Mouse (Mus musculus): ENCODE data around the gene Phtf2.
"Not testable (repeated sequence)": the region's sequence is repeated elsewhere in the genome, so short reads cannot be mapped to it uniquely, and the experiment has no call there.

Gene Phtf2

DNA sequence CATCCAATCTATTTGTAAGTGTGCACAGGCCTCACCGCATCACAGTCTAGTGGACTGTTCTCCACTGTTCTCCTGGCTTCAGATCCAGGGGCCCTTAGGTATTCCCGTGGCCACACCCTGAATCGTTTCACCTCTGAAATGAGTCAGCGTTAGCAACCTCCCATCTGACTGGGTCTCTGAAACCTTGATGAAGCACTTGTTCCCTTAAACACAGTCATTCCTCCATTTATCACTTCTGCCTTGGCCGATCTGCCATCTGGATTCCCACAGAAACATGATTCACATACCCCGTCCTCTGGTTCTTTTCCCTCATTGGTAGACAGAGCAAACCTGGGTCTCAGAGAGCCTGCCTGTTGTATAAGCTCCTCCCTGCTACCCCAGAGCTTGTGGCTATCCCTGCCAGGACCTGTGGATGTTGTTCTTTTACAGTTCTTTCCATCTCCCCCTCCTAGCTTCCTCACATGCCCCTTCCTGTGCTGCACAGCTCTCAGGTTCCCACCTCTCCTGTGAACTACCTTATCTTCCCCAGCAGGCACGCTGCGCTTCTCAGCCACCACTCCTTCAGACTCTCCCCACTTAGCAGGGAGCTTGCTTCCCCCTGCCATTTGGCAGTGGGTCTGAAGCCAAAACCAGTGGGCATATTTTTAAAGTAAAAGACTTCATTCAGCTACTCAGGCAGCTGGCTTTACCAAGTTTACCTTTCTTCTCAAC lies 103.5 kb downstream of the Phtf2 start:
- DNase-seq (ENCODE audit: low read depth, low spot score): peak; percentile 45

DNA sequence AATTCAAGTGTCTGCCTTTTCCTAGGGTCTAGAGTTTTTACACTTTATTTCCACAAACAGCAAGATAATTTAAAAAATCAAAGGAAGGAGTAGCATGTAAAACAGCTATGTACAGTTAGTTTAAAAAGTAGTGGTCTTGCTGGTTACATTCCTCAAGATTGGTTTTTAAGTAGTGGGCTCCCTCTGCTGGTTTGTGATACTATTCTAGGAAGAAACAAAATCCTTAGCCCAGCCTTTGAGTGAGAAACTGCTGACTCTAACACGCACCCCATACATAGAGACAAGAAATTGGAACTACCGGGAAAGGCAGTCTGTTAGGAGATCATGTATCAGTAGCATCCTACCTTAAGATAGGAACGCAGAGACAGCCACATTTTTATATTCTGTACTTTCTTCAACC lies 108.6 kb downstream of the Phtf2 start:
- DNase-seq (ENCODE audit: low read depth, low spot score): peak; percentile 60

GRCm38 (mm10) chr5:20765365-20765920 lies 116.5 kb downstream of the Phtf2 start:
- DNase-seq (ENCODE audit: low read depth, low spot score): no peak

DNA sequence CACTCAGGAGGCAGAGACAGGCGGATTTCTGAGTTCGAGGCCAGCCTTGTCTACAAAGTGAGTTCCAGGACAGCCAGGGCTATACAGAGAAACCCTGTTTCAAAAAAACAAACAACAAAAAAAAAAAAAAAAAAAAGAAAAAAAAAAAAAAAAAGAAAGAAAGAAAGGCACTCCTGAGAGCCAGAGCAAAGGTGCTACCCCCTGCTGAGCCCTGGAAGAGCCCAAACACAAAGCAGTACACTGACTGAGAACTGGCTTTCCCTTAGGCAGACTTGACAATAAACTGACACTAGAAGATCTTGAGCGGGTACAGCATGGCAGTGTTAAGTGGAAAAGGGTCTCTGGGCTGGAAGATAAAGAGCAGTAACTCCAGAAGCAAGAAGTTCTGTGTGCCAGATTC lies 119.5 kb downstream of the Phtf2 start:
- not testable (repeated sequence) for DNase-seq (ENCODE audit: low read depth, low spot score)

DNA sequence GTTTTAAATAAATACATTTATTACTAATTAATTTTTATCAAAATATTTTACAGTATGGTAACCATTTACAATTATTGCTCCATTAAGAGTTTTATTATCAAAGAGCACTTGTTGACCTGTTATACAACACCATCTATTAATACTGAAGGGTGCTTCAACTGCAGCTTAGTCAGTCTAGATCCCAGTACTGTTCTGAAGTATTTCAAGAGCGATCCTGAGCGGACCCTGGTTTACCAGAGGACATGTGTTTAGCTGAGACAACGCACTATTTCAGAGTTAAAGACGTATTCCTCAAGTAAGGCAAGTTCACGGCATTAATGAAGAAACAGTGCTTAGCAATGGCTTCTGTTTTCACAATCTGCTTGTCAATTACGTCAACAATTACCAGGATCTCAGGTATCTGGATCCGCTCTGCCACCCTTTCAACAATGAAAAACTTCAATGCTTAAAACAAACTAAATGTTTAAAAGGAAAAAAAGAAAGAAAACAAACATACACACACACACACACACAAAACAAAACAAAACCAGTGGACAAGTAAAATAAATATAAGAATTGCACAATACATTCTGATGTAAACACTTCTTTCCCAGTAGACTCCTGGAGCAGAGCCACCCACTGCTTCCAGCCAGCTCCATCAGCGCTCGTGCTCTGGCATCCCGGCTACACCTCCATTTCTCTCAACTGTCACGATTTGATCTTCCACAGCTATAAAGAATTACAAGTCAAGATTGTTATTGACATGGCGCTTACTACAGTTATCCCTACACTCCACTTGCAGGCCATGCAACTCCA lies 121.4 kb downstream of the Phtf2 start:
- no peak for DNase-seq (ENCODE audit: low read depth, low spot score)

DNA sequence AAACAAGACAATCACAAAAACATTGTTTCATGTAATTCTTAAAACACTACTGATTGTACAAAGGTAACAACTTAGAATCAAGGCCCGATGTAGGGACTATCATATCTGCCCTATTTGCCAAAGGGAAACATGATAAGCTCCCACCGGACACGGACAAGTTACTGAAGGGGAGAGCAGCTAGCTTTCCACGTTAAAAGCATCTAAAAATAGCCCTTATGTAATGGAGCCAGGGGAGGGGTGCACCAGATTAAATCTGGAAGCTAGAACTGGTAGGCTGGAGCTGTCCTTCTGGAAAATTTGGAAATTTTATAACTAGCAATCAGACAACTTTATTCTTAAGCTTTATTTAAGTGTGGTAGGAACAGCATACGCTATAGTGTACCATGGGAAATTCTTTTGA lies 122.2 kb downstream of the Phtf2 start:
- DNase-seq (ENCODE audit: low read depth, low spot score): no peak

DNA sequence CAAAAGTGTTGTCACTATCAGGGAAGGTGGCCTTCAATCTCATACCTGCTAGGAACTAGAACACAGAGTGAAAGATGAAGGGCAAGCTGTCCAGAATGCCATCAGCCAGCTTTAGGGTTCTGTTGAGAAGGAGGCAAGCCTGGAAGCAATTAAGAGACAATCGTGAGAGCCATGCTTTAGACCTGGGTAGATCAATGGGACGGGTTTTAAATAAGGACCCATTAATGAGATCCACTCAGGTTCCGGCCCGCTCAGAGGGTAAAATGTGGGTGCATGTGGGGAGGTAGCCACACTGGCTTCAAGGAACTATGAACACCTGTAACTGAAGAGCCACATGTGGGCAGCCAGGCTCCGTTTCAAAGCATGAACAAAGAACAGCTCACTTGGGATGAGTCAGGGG lies 128.0 kb downstream of the Phtf2 start:
- DNase-seq (ENCODE audit: low read depth, low spot score): no peak

GRCm38 (mm10) chr5:20753096-20753495 lies 128.8 kb downstream of the Phtf2 start:
- DNase-seq (ENCODE audit: low read depth, low spot score): peak; percentile 57

GRCm38 (mm10) chr5:20751696-20752095 lies 130.2 kb downstream of the Phtf2 start:
- DNase-seq (ENCODE audit: low read depth, low spot score): no peak

DNA sequence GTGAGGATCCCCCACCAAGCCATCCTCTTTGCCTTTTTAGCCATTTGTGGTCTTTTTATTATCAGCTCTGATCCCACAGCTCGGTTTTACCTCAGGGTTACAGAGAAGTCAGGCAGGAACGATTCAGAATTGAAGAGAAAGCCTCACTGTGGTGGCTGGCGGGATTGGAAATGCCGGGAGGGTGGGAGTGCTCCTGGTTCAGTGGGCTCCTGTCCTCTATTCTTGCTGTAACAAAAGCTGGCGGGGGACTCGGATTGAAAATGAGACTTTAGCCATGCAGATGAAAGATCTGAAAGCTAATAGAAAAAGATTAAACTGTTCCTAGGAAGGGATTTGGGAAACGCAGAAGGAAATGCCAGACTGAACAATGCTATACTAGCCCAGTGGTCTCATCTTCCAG lies 130.9 kb downstream of the Phtf2 start:
- no peak for DNase-seq (ENCODE audit: low read depth, low spot score)

GRCm38 (mm10) chr5:20749535-20749934 lies 132.4 kb downstream of the Phtf2 start:
- no peak for DNase-seq (ENCODE audit: low read depth, low spot score)

DNA sequence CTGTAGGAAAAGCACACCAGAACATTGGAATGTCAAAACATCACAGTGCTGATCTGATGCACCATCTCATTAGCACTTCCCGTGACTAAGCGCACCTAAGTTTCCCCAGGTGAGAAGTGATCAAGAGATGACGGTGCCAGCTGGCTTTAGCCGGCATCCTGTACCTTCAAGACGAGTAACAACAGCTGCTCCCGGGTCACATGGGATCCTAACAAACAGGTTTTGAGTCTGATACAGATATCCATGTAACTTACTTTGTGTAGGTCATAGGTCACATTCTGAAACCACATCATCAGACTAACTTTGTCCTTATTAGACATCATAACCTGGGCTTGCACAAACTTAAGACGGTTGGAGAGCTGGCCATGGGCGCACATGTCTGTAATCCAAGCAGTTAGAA lies 133.1 kb downstream of the Phtf2 start:
- DNase-seq (ENCODE audit: low read depth, low spot score): no peak

- no peak for DNase-seq (ENCODE audit: low read depth, low spot score)
Measured at GRCm38 (mm10) chr5:20748142-20748541, 133.8 kb downstream of the Phtf2 start.

GRCm38 (mm10) chr5:20741936-20742335 lies 140.0 kb downstream of the Phtf2 start:
- DNase-seq (ENCODE audit: low read depth, low spot score): no peak

DNA sequence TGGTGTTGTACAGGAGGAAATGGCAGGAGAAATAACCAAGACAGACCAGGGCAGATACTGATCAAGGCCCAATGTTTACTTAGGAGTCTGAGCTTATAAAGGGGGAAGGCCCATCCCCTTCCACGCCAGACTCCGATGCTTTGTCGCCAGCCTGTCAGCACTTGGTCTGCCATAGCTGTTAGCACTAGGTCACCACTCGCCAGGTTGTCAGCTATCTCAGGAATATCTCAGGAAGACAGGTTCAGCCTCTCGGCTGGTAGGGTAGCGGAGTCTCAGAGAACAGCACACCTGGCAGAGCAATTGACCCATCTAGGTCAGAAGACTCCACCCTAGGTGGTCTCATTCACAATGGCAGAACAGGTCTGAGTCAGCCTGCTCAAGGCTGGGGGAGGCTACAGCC lies 140.7 kb downstream of the Phtf2 start:
- no peak for DNase-seq (ENCODE audit: low read depth, low spot score)

DNA sequence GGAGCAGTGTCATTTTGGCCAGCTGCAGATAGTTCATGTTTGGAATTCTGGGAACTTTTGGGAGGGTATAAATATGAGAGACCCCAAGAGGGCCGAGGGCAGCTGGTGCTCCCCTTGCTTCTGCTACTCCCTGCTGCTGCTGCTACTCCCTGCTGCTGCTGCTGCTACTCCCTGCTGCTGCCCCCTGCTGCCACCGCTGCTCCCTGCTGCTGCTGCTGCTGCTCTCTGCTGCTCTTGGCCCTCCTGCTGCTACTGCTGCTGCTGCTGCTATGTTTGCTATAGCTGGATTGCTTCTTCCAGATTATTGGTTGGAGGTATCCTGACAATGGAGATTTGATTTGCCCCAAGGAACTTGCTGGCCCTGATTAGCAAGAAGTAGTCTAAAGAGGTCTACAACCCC lies 143.1 kb downstream of the Phtf2 start:
- no peak for DNase-seq (ENCODE audit: low read depth, low spot score)

DNA sequence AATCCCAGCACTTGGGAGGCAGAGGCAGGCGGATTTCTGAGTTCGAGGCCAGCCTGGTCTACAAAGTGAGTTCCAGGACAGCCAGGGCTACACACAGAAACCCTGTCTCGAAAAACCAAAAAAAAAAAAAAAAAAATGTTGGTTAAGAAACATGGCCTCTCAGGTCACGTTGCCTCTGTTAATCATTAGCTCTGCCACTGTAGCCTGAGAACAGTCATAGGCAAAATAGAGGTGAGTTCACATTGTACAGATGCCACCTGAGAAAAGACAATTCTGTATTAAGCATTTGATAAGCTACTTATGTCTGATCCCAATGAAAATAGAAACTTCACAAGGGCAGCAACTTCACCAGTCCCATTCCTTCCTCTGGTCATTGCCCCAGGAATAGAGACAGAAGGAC lies 158.7 kb downstream of the Phtf2 start:
- DNase-seq (ENCODE audit: low read depth, low spot score): not testable (repeated sequence)

DNA sequence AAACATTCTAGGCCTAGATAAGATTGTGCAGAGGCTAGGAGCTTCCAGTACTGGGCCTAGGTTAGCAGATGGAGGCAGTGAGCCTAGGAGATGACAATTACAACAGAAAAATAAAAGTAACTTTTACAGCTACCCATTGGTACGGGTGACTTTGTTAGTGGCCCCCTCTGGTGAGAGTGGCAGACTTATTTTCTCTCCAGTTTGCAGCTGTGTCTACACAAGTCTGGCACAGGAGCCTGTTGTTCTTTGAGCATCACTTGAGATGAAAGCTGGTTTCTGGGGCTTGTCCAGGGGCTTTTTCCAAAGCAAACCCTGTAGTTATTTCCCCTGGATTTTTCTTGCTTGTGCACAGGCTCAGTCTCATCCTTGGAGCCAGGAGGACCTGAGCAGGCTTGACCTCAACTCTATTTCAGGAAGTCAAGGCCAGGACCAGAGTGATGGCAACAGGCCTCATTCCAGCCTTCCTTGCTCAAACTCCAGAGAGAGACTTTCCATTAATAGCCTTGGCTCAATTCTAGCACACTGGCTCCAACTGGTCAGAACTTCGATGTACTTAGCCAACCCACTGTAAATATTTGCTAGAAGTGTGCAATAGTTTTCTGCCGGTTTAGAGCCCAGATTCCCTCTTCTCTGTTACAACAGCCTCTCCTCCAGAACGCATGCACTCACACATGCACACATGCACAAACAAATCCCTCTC lies 161.6 kb downstream of the Phtf2 start:
- DNase-seq (ENCODE audit: low read depth, low spot score): no peak

DNA sequence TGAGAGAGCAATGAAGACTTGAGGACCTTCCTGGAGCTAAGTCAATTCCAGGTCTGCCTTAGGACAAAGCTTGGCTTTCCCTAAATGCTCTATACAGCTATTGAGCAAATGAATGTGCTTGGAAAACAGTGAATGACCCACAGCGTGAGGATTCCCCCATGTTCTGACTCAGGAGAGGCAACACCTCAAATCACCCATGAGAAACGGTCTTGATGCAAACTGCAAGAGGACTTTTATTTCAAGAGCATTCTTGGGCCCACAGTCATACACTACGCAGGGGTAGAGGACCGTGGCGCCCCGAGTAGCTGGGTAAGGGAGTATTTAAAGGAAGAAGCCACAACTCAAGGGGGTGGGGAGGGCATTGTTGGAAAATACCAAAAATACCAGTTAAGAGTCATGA lies 165.9 kb downstream of the Phtf2 start:
- DNase-seq (ENCODE audit: low read depth, low spot score): not testable (repeated sequence)

- not testable (repeated sequence) for DNase-seq (ENCODE audit: low read depth, low spot score)
Measured at GRCm38 (mm10) chr5:20714619-20715018, 167.3 kb downstream of the Phtf2 start.

- not testable (repeated sequence) for DNase-seq (ENCODE audit: low read depth, low spot score)
Measured at GRCm38 (mm10) chr5:20710845-20711244, 171.1 kb downstream of the Phtf2 start.
